12 mouse cellular contexts compared by ENCODE assay signal in genomic region chr6:140239356-140239755, GRCm38 (mm10).
DNase-seq lines count a peak whose midpoint lies in the region.
"Had no signal": no experiment of that assay in that cellular context is flagged by ENCODE, and none has a peak within 500 bp of the region (broad histone marks: within the 10 kb centered on the region; RNA-seq: fewer than 3 reads in every experiment).

No protein-coding gene starts in this region.

- DNase-seq in cerebellum, postnatal 10 days: peak; percentile 70
- no peak for DNase-seq in cerebellum, postnatal 4 days (ENCODE audit: low spot score in 2 of 2)
- DNase-seq in testis, postnatal 14 days (ENCODE audit: low spot score): peak; percentile 7
- DNase-seq in testis, postnatal 10 days (ENCODE audit: low spot score): no peak
- DNase-seq in kidney, postnatal 14 days: peak; percentile 69
- DNase-seq in right cerebral cortex, postnatal 10 days (ENCODE audit: low spot score in 2 of 2): no peak
- DNase-seq in adrenal gland, postnatal 36 days: no peak
- DNase-seq in natural killer cell, adult 2 months (ENCODE audit: low spot score in 2 of 2): no peak
- DNase-seq: adrenal gland, adult 8-10 months; cerebellum, adult 11 months; lung, postnatal 14 days; thymus, postnatal 14 days had no signal

Comparison
In these comparisons a context has a peak if more than half of its experiments do, and no peak if none do; other contexts are left out.
1. DNase-seq: peak in cerebellum, postnatal 10 days (2 of 2), testis, postnatal 14 days (single experiment) and kidney, postnatal 14 days (single experiment); none in cerebellum, postnatal 4 days (0 of 2), testis, postnatal 10 days (single experiment), right cerebral cortex, postnatal 10 days (0 of 2), adrenal gland, postnatal 36 days (0 of 2) and natural killer cell, adult 2 months (0 of 2).